Mouse (Mus musculus): ENCODE results near the gene Tanc2. TPM values are rescaled to one million over a fixed set of nuclear protein-coding genes. Genes with fewer than 3 reads are reported as not detected.

The Tanc2 gene
- polyA plus RNA-seq, 1 experiment from 2014 or later = 2.9 TPM

GRCm38 (mm10) chr11:105760346-105760745 is 170.6 kb downstream of the Tanc2 start:
- no peak overlapping the region for H3K27ac ChIP-seq (replicated peaks)
- no peak overlapping the region for H3K4me3 ChIP-seq (ENCODE audit: low read depth, low read length)
- 45% methylated on average over 4 of the region's 4 CpGs for WGBS
- no peaks in the 10 kb centered on the region for H3K4me1 ChIP-seq (replicated peaks; ENCODE audit: control insufficient read depth, insufficient read depth)
- H3K9me3 ChIP-seq (ENCODE audit: control insufficient read depth, low read length) = no peaks in the 10 kb centered on the region
- no peak overlapping the region for H3K9ac ChIP-seq (ENCODE audit: low read length)
- H3K27me3 ChIP-seq (ENCODE audit: control insufficient read depth, insufficient read depth, low read length) = no peaks in the 10 kb centered on the region
- ATAC-seq (ENCODE audit: low FRiP score, low TSS enrichment) = no peak
- no peak overlapping the region for H3K4me2 ChIP-seq (replicated peaks; ENCODE audit: low read depth)
- no peaks in the 10 kb centered on the region for H3K36me3 ChIP-seq (ENCODE audit: control insufficient read depth, insufficient read depth, low read length)
- TF ChIP-seq EP300 (optimal IDR thresholded peaks at IDR 0.05) = no peak
- no peak for TF ChIP-seq CTCF (IDR thresholded peaks at IDR 0.05; ENCODE audit: low read depth)
- DNase-seq (ENCODE audit: low spot score) = no peak

- H3K4me1 ChIP-seq (replicated peaks; ENCODE audit: control insufficient read depth, insufficient read depth) = no peaks in the 10 kb centered on the region
- H3K4me3 ChIP-seq (ENCODE audit: low read depth, low read length) = no peak overlapping the region
- ATAC-seq (ENCODE audit: low FRiP score, low TSS enrichment) (no peak), DNase-seq (ENCODE audit: low spot score) (no peak)
- H3K27ac ChIP-seq (replicated peaks) = no peak overlapping the region
- H3K4me2 ChIP-seq (replicated peaks; ENCODE audit: low read depth) = no peak overlapping the region
- no peaks in the 10 kb centered on the region for H3K9me3 ChIP-seq (ENCODE audit: control insufficient read depth, low read length)
- TF ChIP-seq CTCF (IDR thresholded peaks at IDR 0.05; ENCODE audit: low read depth) (no peak), EP300 (optimal IDR thresholded peaks at IDR 0.05) (no peak)
- H3K9ac ChIP-seq (ENCODE audit: low read length) = no peak overlapping the region
- H3K27me3 ChIP-seq (ENCODE audit: control insufficient read depth, insufficient read depth, low read length) = no peaks in the 10 kb centered on the region
- H3K36me3 ChIP-seq (ENCODE audit: control insufficient read depth, insufficient read depth, low read length) = no peaks in the 10 kb centered on the region
Observed at GRCm38 (mm10) chr11:105777802-105778201, 188.0 kb downstream of the Tanc2 start.

DNA sequence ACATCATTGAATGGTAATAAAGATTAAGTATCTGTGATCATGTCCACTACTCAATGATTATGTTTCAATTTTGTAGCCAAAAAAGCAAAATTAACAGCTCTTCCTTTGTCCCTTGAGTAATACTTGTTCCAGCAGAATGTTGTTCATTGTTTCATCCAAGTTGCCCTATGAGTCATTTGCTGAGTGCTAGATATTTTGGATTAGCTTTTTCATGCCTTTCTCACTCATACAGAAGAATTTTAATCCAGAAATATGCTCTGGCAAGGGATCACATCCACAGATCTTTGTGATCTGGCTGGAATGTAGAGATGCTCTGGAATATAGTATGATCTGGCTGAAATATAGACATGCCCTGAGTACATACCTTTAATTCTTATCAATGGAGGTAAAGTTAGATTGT is 202.7 kb downstream of the Tanc2 start:
- no peaks in the 10 kb centered on the region for H3K4me1 ChIP-seq (replicated peaks; ENCODE audit: control insufficient read depth, insufficient read depth)
- H3K27ac ChIP-seq (replicated peaks) = no peak overlapping the region
- H3K36me3 ChIP-seq (ENCODE audit: control insufficient read depth, insufficient read depth, low read length) = no peaks in the 10 kb centered on the region
- no peaks in the 10 kb centered on the region for H3K9me3 ChIP-seq (ENCODE audit: control insufficient read depth, low read length)
- no peak overlapping the region for H3K9ac ChIP-seq (ENCODE audit: low read length)
- TF ChIP-seq EP300 (optimal IDR thresholded peaks at IDR 0.05) (no peak), CTCF (IDR thresholded peaks at IDR 0.05; ENCODE audit: low read depth) (no peak)
- H3K27me3 ChIP-seq (ENCODE audit: control insufficient read depth, insufficient read depth, low read length) = no peaks in the 10 kb centered on the region
- no peak for DNase-seq (ENCODE audit: low spot score)
- no peak for ATAC-seq (ENCODE audit: low FRiP score, low TSS enrichment)
- no peak overlapping the region for H3K4me3 ChIP-seq (ENCODE audit: low read depth, low read length)
- no peak overlapping the region for H3K4me2 ChIP-seq (replicated peaks; ENCODE audit: low read depth)

DNA sequence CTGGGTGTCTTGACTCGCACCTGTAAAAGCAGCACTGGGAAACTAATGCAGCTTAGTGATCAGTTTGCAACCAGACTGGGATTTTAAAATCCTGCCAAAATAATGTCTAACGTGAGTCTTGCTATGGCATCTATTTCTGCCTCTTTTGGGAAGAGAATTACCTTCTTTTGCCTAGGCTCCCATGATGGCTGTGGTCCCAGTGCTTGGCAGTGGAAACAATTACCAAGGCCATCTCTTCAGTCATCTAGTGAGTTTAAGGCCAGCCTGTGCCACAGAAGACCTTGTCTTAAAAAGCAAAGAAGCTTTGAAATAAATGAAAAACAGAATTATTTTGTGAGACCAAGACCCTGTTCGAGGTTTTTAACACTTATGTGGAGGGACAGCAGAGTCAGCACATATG is 213.9 kb downstream of the Tanc2 start:
- Histone ChIP-seq H3K27me3 (ENCODE audit: control insufficient read depth, insufficient read depth, low read length) (no peaks in the 10 kb centered on the region), H3K4me1 (replicated peaks; ENCODE audit: control insufficient read depth, insufficient read depth) (no peaks in the 10 kb centered on the region), H3K9me3 (ENCODE audit: control insufficient read depth, low read length) (no peaks in the 10 kb centered on the region), H3K27ac (replicated peaks) (no peak overlapping the region), H3K4me3 (ENCODE audit: low read depth, low read length) (no peak overlapping the region), H3K9ac (ENCODE audit: low read length) (no peak overlapping the region), H3K4me2 (replicated peaks; ENCODE audit: low read depth) (no peak overlapping the region), H3K36me3 (ENCODE audit: control insufficient read depth, insufficient read depth, low read length) (no peaks in the 10 kb centered on the region)
- no peak for TF ChIP-seq EP300 (optimal IDR thresholded peaks at IDR 0.05)
- TF ChIP-seq CTCF (IDR thresholded peaks at IDR 0.05; ENCODE audit: low read depth) = no peak
- no peak for DNase-seq (ENCODE audit: low spot score)
- 90% methylated on average over 3 of the region's 3 CpGs for WGBS
- ATAC-seq (ENCODE audit: low FRiP score, low TSS enrichment) = no peak

DNA sequence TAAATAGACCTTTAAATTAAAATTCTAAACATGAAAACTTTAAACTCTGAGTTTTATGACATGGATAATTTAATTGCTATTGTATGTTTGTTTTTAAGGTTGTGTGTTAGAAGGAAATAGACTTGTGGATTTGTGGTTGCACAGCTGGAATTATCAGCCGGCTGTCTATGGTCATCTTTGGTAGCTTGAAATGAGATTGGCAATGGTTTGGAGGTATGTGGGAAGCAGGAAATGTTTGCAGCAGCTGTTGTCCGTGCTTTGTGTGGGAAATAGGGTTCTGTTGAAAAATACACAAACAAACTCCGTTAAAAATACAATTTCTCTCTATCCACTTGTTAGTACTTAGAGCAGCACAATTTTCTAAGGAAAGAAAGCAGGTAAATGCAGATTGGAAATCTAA is 215.0 kb downstream of the Tanc2 start:
- no peak overlapping the region for H3K9ac ChIP-seq (ENCODE audit: low read length)
- no peak overlapping the region for H3K4me3 ChIP-seq (ENCODE audit: low read depth, low read length)
- DNase-seq (ENCODE audit: low spot score) (no peak), ATAC-seq (ENCODE audit: low FRiP score, low TSS enrichment) (no peak)
- H3K4me2 ChIP-seq (replicated peaks; ENCODE audit: low read depth) = no peak overlapping the region
- no peaks in the 10 kb centered on the region for H3K9me3 ChIP-seq (ENCODE audit: control insufficient read depth, low read length)
- no peaks in the 10 kb centered on the region for H3K27me3 ChIP-seq (ENCODE audit: control insufficient read depth, insufficient read depth, low read length)
- H3K36me3 ChIP-seq (ENCODE audit: control insufficient read depth, insufficient read depth, low read length) = no peaks in the 10 kb centered on the region
- no peak overlapping the region for H3K27ac ChIP-seq (replicated peaks)
- 51% methylated on average over 3 of the region's 3 CpGs for WGBS
- TF ChIP-seq CTCF (IDR thresholded peaks at IDR 0.05; ENCODE audit: low read depth) = no peak
- TF ChIP-seq EP300 (optimal IDR thresholded peaks at IDR 0.05) = no peak
- no peaks in the 10 kb centered on the region for H3K4me1 ChIP-seq (replicated peaks; ENCODE audit: control insufficient read depth, insufficient read depth)

- WGBS = 87% methylated on average over 5 of the region's 5 CpGs
- no peak overlapping the region for H3K9ac ChIP-seq (ENCODE audit: low read length)
- ATAC-seq (ENCODE audit: low FRiP score, low TSS enrichment) (no peak), DNase-seq (ENCODE audit: low spot score) (no peak)
- no peaks in the 10 kb centered on the region for H3K9me3 ChIP-seq (ENCODE audit: control insufficient read depth, low read length)
- H3K27ac ChIP-seq (replicated peaks) = no peak overlapping the region
- TF ChIP-seq CTCF (IDR thresholded peaks at IDR 0.05; ENCODE audit: low read depth) (no peak), EP300 (optimal IDR thresholded peaks at IDR 0.05) (no peak)
- no peak overlapping the region for H3K4me2 ChIP-seq (replicated peaks; ENCODE audit: low read depth)
- no peaks in the 10 kb centered on the region for H3K36me3 ChIP-seq (ENCODE audit: control insufficient read depth, insufficient read depth, low read length)
- H3K4me3 ChIP-seq (ENCODE audit: low read depth, low read length) = no peak overlapping the region
- H3K4me1 ChIP-seq (replicated peaks; ENCODE audit: control insufficient read depth, insufficient read depth) = no peaks in the 10 kb centered on the region
- H3K27me3 ChIP-seq (ENCODE audit: control insufficient read depth, insufficient read depth, low read length) = no peaks in the 10 kb centered on the region
Observed at GRCm38 (mm10) chr11:105807103-105807502, 217.3 kb downstream of the Tanc2 start.

All from stomach, postnatal 0 days (tissue).